Mouse (Mus musculus): ENCODE measurements around the gene Ccr10. TPM values are rescaled to one million over a fixed set of nuclear protein-coding genes. Genes with fewer than 3 reads are reported as not detected.

Ccr10 gene
- polyA plus RNA-seq, 1 experiment from 2014 or later: 0.50 TPM

Small RNA genes lying within 50 kb of the gene (microRNA-seq; reads per million reads assigned to microRNA genes)
- not detected for gene Gm27626

Other genes starting within 250 kb of the Ccr10 start
- 47.9 and 54.4 TPM in 2 replicates for gene Stat3, start 235.9 kb downstream of the Ccr10 start, polyA plus RNA-seq (2015; fragmentation: Nextera tagmentation; extraction: Ambion mirVana)
- 140 and 161 TPM in 2 replicates for gene Cavin1, start 204.6 kb downstream of the Ccr10 start, polyA plus RNA-seq (2015; fragmentation: Nextera tagmentation; extraction: Ambion mirVana)
- 42.2 and 45.3 TPM in 2 replicates for gene Atp6v0a1, start 166.0 kb downstream of the Ccr10 start, polyA plus RNA-seq (2015; fragmentation: Nextera tagmentation; extraction: Ambion mirVana)
- 18.6 and 23.0 TPM in 2 replicates for gene Naglu, start 105.4 kb downstream of the Ccr10 start, polyA plus RNA-seq (2015; fragmentation: Nextera tagmentation; extraction: Ambion mirVana)
- gene Hsd17b1, start 97.0 kb downstream of the Ccr10 start, polyA plus RNA-seq (2015; fragmentation: Nextera tagmentation; extraction: Ambion mirVana): 0.77 TPM in 1 of 2 replicates, not detected in the other
- 54.3 and 57.9 TPM in 2 replicates for gene Coasy, start 92.9 kb downstream of the Ccr10 start, polyA plus RNA-seq (2015; fragmentation: Nextera tagmentation; extraction: Ambion mirVana)
- gene Mlx, start 88.2 kb downstream of the Ccr10 start, polyA plus RNA-seq (2015; fragmentation: Nextera tagmentation; extraction: Ambion mirVana): 51.9 and 58.9 TPM in 2 replicates
- gene Psmc3ip, start 80.0 kb downstream of the Ccr10 start, polyA plus RNA-seq (2015; fragmentation: Nextera tagmentation; extraction: Ambion mirVana): 40.0 and 40.1 TPM in 2 replicates
- 21.9 and 23.2 TPM in 2 replicates for gene Retreg3, start 55.5 kb downstream of the Ccr10 start, polyA plus RNA-seq (2015; fragmentation: Nextera tagmentation; extraction: Ambion mirVana)
- 98.1 and 98.2 TPM in 2 replicates for gene Tubg1, start 55.5 kb downstream of the Ccr10 start, polyA plus RNA-seq (2015; fragmentation: Nextera tagmentation; extraction: Ambion mirVana)
- 4.2 and 4.5 TPM in 2 replicates for gene Tubg2, start 19.5 kb downstream of the Ccr10 start, polyA plus RNA-seq (2015; fragmentation: Nextera tagmentation; extraction: Ambion mirVana)
- 2.2 TPM in 2 replicates for gene Cntnap1, start 4.9 kb downstream of the Ccr10 start, polyA plus RNA-seq (2015; fragmentation: Nextera tagmentation; extraction: Ambion mirVana)
- 18.7 and 19.2 TPM in 2 replicates for gene Plekhh3, start 4.1 kb downstream of the Ccr10 start, polyA plus RNA-seq (2015; fragmentation: Nextera tagmentation; extraction: Ambion mirVana)
- gene Ezh1, start 51.0 kb upstream of the Ccr10 start, polyA plus RNA-seq (2015; fragmentation: Nextera tagmentation; extraction: Ambion mirVana): 25.1 and 29.5 TPM in 2 replicates
- 246 and 270 TPM in 2 replicates for gene Ramp2, start 70.6 kb upstream of the Ccr10 start, polyA plus RNA-seq (2015; fragmentation: Nextera tagmentation; extraction: Ambion mirVana)
- 154 TPM in 2 replicates for gene Vps25, start 78.3 kb upstream of the Ccr10 start, polyA plus RNA-seq (2015; fragmentation: Nextera tagmentation; extraction: Ambion mirVana)
- 30.5 and 39.5 TPM in 2 replicates for gene Wnk4, start 85.1 kb upstream of the Ccr10 start, polyA plus RNA-seq (2015; fragmentation: Nextera tagmentation; extraction: Ambion mirVana)
- gene Cntd1, start 103.6 kb upstream of the Ccr10 start, polyA plus RNA-seq (2015; fragmentation: Nextera tagmentation; extraction: Ambion mirVana): 1.7 and 3.2 TPM in 2 replicates
- gene Coa3, start 103.7 kb upstream of the Ccr10 start, polyA plus RNA-seq (2015; fragmentation: Nextera tagmentation; extraction: Ambion mirVana): 197 and 200 TPM in 2 replicates
- gene Becn1, start 126.8 kb upstream of the Ccr10 start, polyA plus RNA-seq (2015; fragmentation: Nextera tagmentation; extraction: Ambion mirVana): 176 and 188 TPM in 2 replicates
- gene Psme3, start 140.8 kb upstream of the Ccr10 start, polyA plus RNA-seq (2015; fragmentation: Nextera tagmentation; extraction: Ambion mirVana): 142 and 148 TPM in 2 replicates
- gene Aoc2, start 149.6 kb upstream of the Ccr10 start, polyA plus RNA-seq (2015; fragmentation: Nextera tagmentation; extraction: Ambion mirVana): 1.7 and 2.0 TPM in 2 replicates
- 0.86 and 1.3 TPM in 2 replicates for gene Aoc3, start 155.2 kb upstream of the Ccr10 start, polyA plus RNA-seq (2015; fragmentation: Nextera tagmentation; extraction: Ambion mirVana)
- gene G6pc, start 192.1 kb upstream of the Ccr10 start, polyA plus RNA-seq (2015; fragmentation: Nextera tagmentation; extraction: Ambion mirVana): 2.8 and 3.6 TPM in 2 replicates
- gene Aarsd1, start 242.2 kb upstream of the Ccr10 start, polyA plus RNA-seq (2015; fragmentation: Nextera tagmentation; extraction: Ambion mirVana): 79.2 and 84.1 TPM in 2 replicates
- gene Gm27029, start 249.4 kb upstream of the Ccr10 start, polyA plus RNA-seq (2015; fragmentation: Nextera tagmentation; extraction: Ambion mirVana): 10.0 and 16.9 TPM in 2 replicates
- 22.8 and 23.8 TPM in 2 replicates for gene Rundc1, start 249.6 kb upstream of the Ccr10 start, polyA plus RNA-seq (2015; fragmentation: Nextera tagmentation; extraction: Ambion mirVana)
- 10.1 and 10.9 TPM in 2 replicates for gene Ptges3l, start 249.9 kb upstream of the Ccr10 start, polyA plus RNA-seq (2015; fragmentation: Nextera tagmentation; extraction: Ambion mirVana)

Data from kidney, embryonic 16.5 days (tissue).